Mouse (Mus musculus) lung, postnatal 0 days (tissue): ENCODE data around the gene Gpn2. TPM values are rescaled to one million over a fixed set of nuclear protein-coding genes. Genes with fewer than 3 reads are reported as not detected.

ENCODE experiments used
- ATAC-seq: fragments of 200-750 bp; cut with Nextera tagmentation; 2 replicates; pipeline ENCODE4 v1.8.0; 2017; ENCODE audit warnings: moderate library complexity
- DNase-seq: peaks from one replicate; pipeline ENCODE4 v3.0.0-alpha.2; 2016; ENCODE audit warnings: low spot score
- H3K27ac ChIP-seq: fragments of 300-500 bp; sonication (generic); 2 replicates; pipeline ENCODE4 v1.5.1; 2014; ENCODE audit warnings: antibody characterized with exemption, mild to moderate bottlenecking, low read length, mixed read lengths
- H3K27me3 ChIP-seq: fragments of 300-500 bp; sonication (generic); replicated peaks from 2 replicates; pipeline ENCODE4 v1.6.1; 2014; ENCODE audit warnings: low read length, mixed read lengths; ENCODE audit not compliant: insufficient read depth
- H3K36me3 ChIP-seq: fragments of 300-500 bp; sonication (generic); 2 replicates; pipeline ENCODE4 v1.6.1; 2014; ENCODE audit warnings: low read length, mixed read lengths; ENCODE audit not compliant: insufficient read depth
- H3K4me1 ChIP-seq: fragments of 300-500 bp; sonication (generic); 2 replicates; pipeline ENCODE4 v1.6.1; 2014; ENCODE audit warnings: antibody characterized with exemption, low read depth, low read length, mixed read lengths; ENCODE audit not compliant: insufficient read depth
- H3K4me2 ChIP-seq: fragments of 300-500 bp; sonication (generic); replicated peaks from 2 replicates; pipeline ENCODE4 v1.6.1; 2014; ENCODE audit warnings: low read depth, mild to moderate bottlenecking, low read length, moderate library complexity, mixed read lengths
- H3K4me3 ChIP-seq: fragments of 300-500 bp; sonication (generic); 2 replicates; pipeline ENCODE4 v1.5.1; 2014; ENCODE audit warnings: low read depth, low read length
- H3K9ac ChIP-seq: fragments of 300-500 bp; sonication (generic); replicated peaks from 2 replicates; pipeline ENCODE4 v1.6.1; 2014; ENCODE audit warnings: low read depth, mild to moderate bottlenecking
- H3K9me3 ChIP-seq: fragments of 300-500 bp; sonication (generic); 2 replicates; pipeline ENCODE4 v1.6.1; 2016; ENCODE audit warnings: low read length, mixed read lengths
- CTCF ChIP-seq: IDR thresholded peaks from 2 replicates; pipeline ENCODE4 v1.5.1; 2016; ENCODE audit warnings: antibody characterized with exemption, mild to moderate bottlenecking
- EP300 ChIP-seq: IDR thresholded peaks from 2 replicates; pipeline ENCODE4 v1.6.1; 2016; ENCODE audit warnings: antibody characterized with exemption, mild to moderate bottlenecking, control low read depth
- WGBS: fragments of 180-500 bp; shearing (Covaris S2); extraction: QIAGEN DNeasy Blood & Tissue Kit; methylation state at CpG from one replicate; pipeline ENCODE4 v1.1.7; 2014; 5-methylcytosine and 5-hydroxymethylcytosine counted together
- polyA plus RNA-seq: library from polyadenylated mRNA; unstranded; fragments of >200 nt; fragmentation: Nextera tagmentation; extraction: Ambion mirVana; gene quantifications from 2 replicates; pipeline ENCODE4 v1.2.1, GENCODE M21; 2015

Gene Gpn2
- polyA plus RNA-seq, 1 experiment from 2014 or later: 17.6 TPM

DNA sequence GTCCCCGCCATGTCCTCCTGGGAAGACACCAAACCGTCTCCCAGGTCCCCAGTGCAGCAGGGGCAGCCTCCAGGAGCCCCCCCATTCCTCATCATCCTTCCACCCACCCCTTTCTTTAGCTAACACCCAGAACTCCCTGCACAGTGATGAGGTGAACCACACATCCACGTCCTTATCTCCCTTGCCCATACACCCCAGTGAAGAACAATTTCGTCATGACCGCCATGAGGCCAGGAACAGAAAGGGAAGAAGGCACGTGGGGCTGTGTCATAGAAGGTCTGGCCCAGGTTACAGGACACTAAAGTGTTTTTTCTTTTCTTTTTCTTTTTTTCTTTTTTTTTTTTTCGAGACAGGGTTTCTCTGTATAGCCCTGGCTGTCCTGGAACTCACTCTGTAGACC is 40.7 kb downstream of the Gpn2 start:
- 79% methylated on average over 7 of the region's 7 CpGs for WGBS
- no peaks in the 10 kb centered on the region for H3K27me3 ChIP-seq
- H3K4me1 ChIP-seq: no peaks in the 10 kb centered on the region
- no peaks in the 10 kb centered on the region for H3K36me3 ChIP-seq
- H3K4me3 ChIP-seq: no peak overlapping the region
- no peak for ATAC-seq
- H3K4me2 ChIP-seq: no peak overlapping the region
- peak overlapping the region; percentile 87; the same call in 1 of the 2 replicates for H3K27ac ChIP-seq
- no peaks in the 10 kb centered on the region for H3K9me3 ChIP-seq
- TF ChIP-seq CTCF (no peak), EP300 (no peak)
- DNase-seq: no peak
- H3K9ac ChIP-seq: no peak overlapping the region

DNA sequence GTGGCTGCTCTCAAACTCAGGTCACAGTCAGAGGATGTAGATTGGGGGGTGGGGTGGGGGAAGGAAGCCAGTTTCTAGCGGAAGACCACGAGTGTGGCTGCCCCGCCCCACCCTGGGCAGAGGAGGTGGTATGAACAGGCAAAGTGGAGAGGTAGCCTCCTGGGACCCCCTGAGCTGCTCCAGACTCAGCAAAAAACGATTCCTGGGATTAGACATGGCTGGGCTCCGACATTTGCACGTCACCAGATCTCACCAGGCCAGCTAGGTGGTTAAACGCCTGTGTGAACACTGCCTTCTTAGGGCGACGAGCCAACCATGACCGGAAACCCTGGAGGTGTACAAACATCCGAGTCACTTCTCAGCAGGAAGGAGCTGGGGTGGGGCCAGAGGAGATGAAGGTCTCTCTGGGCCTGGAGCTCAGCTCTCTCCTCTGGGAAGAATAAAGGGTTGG is 41.5 kb downstream of the Gpn2 start:
- Histone ChIP-seq H3K9ac (no peak overlapping the region), H3K36me3 (no peaks in the 10 kb centered on the region)
- peak; percentile 86 for ATAC-seq

DNA sequence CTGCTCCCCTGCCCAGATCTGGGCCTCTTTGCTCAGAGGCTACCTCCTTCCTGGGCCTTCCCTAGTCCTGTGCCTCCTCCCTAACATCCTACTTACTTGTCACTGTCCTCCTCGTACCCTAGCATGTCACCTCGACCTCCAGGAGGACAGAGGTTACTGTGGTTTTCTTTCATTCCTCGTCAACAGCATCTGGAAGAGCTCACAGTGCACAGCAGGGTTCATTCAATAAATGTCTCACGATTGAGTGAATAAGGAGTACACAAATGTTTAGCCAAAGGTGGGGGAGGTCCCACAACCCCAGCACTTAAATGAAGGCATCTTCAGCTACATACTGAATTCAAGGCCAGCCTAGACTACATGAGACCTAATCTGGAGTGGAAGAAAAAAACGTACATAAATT is 42.1 kb downstream of the Gpn2 start:
- Histone ChIP-seq H3K36me3 (no peaks in the 10 kb centered on the region), H3K4me3 (no peak overlapping the region), H3K27me3 (no peaks in the 10 kb centered on the region), H3K9me3 (no peaks in the 10 kb centered on the region), H3K9ac (no peak overlapping the region), H3K4me2 (no peak overlapping the region), H3K27ac (peak overlapping the region; percentile 87), H3K4me1 (peaks cover 6% of the 10 kb centered on the region; the same call in 1 of the 2 replicates)
- no peak for TF ChIP-seq EP300
- no peak for TF ChIP-seq CTCF
- ATAC-seq: 0 out of 2 replicates have a peak, but pooled peaks have one; percentile 6
- 52% methylated on average over 5 of the region's 5 CpGs for WGBS
- DNase-seq: no peak

More for the DNA sequence above, 41.5 kb downstream of the Gpn2 start:
- Histone ChIP-seq H3K27ac (peak overlapping the region; percentile 87), H3K4me3 (no peak overlapping the region), H3K4me2 (no peak overlapping the region), H3K27me3 (no peaks in the 10 kb centered on the region), H3K9me3 (no peaks in the 10 kb centered on the region), H3K4me1 (peaks cover 5% of the 10 kb centered on the region; the same call in 1 of the 2 replicates)
- 35% methylated on average over 11 of the region's 11 CpGs for WGBS
- peak; percentile 81 for DNase-seq
- TF ChIP-seq EP300 (peak; percentile 62), CTCF (no peak)

DNA sequence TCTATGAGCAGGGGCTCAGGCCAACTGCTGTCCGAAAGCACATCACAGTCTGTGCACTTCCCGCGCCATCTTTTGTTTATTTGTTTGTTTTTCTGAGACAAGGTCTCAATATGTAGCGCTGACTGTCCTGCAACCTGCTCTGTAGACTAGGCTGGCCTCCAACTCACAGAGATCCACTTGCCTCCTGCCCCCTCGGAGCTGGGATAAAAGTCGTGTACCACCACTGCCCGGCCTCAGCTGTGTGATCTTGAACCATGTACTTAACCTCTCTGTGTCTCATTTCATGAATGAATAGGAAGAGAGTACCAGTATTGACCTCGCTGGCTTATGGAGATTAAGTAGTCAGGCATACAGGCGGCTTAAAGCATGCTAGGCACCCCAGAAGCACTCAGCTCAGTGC is 42.5 kb downstream of the Gpn2 start:
- Histone ChIP-seq H3K27me3 (no peaks in the 10 kb centered on the region), H3K36me3 (no peaks in the 10 kb centered on the region), H3K4me2 (no peak overlapping the region), H3K9me3 (no peaks in the 10 kb centered on the region), H3K4me3 (no peak overlapping the region), H3K9ac (no peak overlapping the region), H3K27ac (peak overlapping the region; percentile 87), H3K4me1 (peaks cover 6% of the 10 kb centered on the region; the same call in 1 of the 2 replicates)
- no peak for TF ChIP-seq CTCF
- no peak for TF ChIP-seq EP300
- ATAC-seq (no peak), DNase-seq (no peak)
- 84% methylated on average over 9 of the region's 9 CpGs for WGBS

DNA sequence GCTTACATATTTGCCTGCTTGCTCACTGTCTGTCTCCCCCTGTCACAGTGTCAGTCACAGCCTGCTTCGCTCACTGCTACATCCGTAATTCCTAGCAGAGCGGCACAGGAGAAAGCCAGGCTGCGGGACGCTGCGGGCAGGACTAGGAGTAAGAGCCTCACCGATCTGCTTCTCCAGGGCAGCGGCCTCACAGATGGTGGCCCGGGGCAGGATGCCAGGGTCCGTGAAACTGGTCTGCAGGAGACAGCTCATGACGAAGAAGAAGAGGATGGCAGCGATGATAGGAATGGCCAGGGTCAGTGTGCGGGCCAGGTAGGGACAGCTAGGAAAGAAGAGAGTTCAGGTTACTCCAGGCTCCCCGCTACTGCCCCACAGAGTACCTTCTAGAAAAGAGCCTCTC is 42.9 kb downstream of the Gpn2 start:
- 84% methylated on average over 14 of the region's 14 CpGs for WGBS
- no peaks in the 10 kb centered on the region for H3K36me3 ChIP-seq
- no peak for ATAC-seq
- H3K4me1 ChIP-seq: peaks cover 6% of the 10 kb centered on the region; the same call in 1 of the 2 replicates
- no peaks in the 10 kb centered on the region for H3K9me3 ChIP-seq
- H3K9ac ChIP-seq: no peak overlapping the region
- DNase-seq: no peak
- no peak overlapping the region for H3K4me3 ChIP-seq
- no peaks in the 10 kb centered on the region for H3K27me3 ChIP-seq
- H3K27ac ChIP-seq: peak overlapping the region; percentile 87
- TF ChIP-seq EP300 (no peak), CTCF (no peak)
- no peak overlapping the region for H3K4me2 ChIP-seq

DNA sequence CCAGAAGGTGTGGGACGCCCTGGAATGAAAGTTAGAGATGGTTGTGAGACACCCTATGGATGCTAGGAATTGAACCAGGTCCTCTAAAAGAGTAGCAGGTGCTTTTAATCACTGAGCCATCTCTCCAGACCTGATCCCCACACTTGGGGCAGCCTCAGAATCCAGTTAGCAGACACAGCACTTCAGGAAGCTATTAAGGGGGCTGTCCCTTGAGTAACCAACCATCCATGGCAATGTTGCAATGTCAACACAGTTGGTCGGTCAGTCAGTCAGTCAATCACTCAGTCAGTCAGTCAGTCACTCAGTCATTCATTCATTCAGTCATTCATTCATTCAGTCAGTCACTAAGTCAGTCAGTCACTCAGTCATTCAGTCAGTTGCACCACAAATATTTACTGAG is 44.4 kb downstream of the Gpn2 start:
- no peak overlapping the region for H3K27ac ChIP-seq
- H3K4me2 ChIP-seq: no peak overlapping the region
- 73% methylated on average over 2 of the region's 2 CpGs for WGBS
- no peak overlapping the region for H3K4me3 ChIP-seq
- no peaks in the 10 kb centered on the region for H3K36me3 ChIP-seq
- H3K9me3 ChIP-seq: no peaks in the 10 kb centered on the region
- no peak for TF ChIP-seq CTCF
- no peak for TF ChIP-seq EP300
- ATAC-seq (no peak), DNase-seq (no peak)
- peaks cover 6% of the 10 kb centered on the region; the same call in 1 of the 2 replicates for H3K4me1 ChIP-seq
- H3K27me3 ChIP-seq: no peaks in the 10 kb centered on the region
- H3K9ac ChIP-seq: no peak overlapping the region

DNA sequence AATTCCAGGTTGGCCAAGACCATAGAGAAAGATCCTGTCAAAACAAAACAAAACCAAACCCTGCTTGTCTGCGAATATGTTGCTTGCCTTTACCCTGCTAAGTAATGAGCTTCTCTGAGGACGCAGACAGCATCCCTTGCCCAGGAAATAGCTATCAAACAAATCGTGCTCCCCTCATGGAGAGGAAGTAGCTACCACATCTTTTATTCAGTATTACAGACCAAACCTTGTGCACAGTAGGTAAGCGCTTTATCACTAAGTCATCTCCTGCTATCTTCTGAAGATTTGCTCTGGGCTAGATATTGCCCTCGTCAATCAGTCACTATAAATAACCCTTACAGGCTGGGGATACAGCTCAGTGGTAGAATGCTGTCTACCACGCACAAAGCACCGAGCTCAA is 45.0 kb downstream of the Gpn2 start:
- Histone ChIP-seq H3K4me1 (peaks cover 6% of the 10 kb centered on the region; the same call in 1 of the 2 replicates), H3K27ac (no peak overlapping the region), H3K9ac (no peak overlapping the region), H3K9me3 (no peaks in the 10 kb centered on the region), H3K36me3 (no peaks in the 10 kb centered on the region), H3K4me3 (no peak overlapping the region), H3K4me2 (no peak overlapping the region), H3K27me3 (no peaks in the 10 kb centered on the region)
- TF ChIP-seq EP300: no peak
- no peak for TF ChIP-seq CTCF
- 66% methylated on average over 7 of the region's 7 CpGs for WGBS
- ATAC-seq (no peak), DNase-seq (no peak)
